Mouse (Mus musculus): ENCODE measurements around the gene Batf3. TPM values are rescaled to one million over a fixed set of nuclear protein-coding genes. Genes with fewer than 3 reads are reported as not detected.

The Batf3 gene
- polyA plus RNA-seq, 1 experiment from 2014 or later = 14.2 TPM

DNA sequence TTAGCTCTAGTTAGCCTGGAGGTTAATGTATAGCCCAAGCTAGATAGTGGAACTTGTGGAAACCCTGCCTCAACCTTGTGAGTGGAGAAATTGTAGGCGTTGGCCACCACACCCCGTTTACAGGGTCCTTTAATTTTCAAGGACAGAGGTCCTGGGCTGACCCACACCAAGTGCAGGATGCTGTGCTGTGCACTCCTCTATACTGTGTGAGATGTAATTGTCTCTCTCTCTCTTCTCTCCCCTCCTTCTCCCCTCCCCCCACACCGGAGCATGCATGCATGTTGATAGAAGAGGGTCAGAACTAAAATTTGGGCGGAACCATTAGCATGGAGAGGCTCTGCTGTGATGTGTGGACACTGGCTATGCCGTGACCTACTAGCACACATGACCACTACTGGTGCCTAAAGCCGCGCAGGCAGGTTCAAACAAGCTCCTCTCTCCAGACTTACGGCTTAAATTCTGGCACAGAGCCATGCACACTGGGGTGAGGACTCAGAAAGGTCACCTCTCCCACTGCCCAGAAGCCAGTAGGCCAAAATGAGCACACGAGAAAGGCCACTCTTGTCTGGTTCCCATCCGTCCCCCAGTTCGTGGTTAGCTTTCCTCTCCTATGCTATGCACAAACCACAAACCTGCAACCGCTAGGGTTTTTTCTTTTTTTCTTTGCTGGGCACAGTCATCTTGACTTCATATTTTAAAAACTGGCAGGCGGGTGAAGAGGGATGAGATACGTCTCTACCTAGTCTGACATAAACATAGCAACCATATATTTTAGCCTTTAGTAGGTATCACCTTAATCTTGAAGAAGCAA lies 571 bp upstream of the Batf3 start:
- Histone ChIP-seq H3K27ac (ENCODE audit: low read depth) (no peak overlapping the region), H3K9me3 (ENCODE audit: low read depth, low read length) (no peaks in the 10 kb centered on the region), H3K9ac (peak overlapping the region; percentile 53; the same call in 1 of the 2 replicates), H3K4me2 (peak overlapping the region; percentile 99), H3K4me1 (ENCODE audit: insufficient read depth) (peaks cover 17% of the 10 kb centered on the region; the same call in 1 of the 2 replicates), H3K36me3 (ENCODE audit: insufficient read depth) (no peaks in the 10 kb centered on the region), H3K27me3 (ENCODE audit: insufficient read depth, low read length) (peaks cover 6% of the 10 kb centered on the region; the same call in 1 of the 2 replicates), H3K4me3 (ENCODE audit: low read depth, low read length) (peak overlapping the region; percentile 64)
- no peak for TF ChIP-seq CTCF (IDR thresholded peaks at IDR 0.05; ENCODE audit: low read depth)
- ATAC-seq (ENCODE audit: insufficient read depth) (peak; percentile 15; the same call in 1 of the 2 replicates), DNase-seq (peak; percentile 44)
- 37% methylated on average over 14 of the region's 14 CpGs for WGBS

DNA sequence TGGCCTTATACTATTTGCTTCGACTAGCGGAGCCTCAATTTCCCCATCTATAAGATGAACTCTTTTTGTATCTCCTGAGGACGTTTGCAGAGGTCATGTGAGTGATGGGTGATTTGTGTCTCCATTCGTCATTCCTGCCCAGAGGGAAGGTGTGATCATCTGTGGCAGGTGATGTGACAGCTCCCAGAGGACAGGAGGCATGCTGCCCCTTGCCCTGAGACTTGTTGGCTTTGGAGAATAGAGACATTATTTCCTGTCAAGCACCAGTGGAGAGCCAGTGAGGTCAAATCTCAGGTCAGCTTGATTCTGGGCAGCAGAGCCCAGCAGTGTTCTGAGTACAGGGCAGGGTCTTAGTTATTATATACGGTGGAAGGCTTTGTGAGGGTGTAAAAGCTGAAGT lies 1.5 kb downstream of the Batf3 start:
- Histone ChIP-seq H3K9me3 (ENCODE audit: low read depth, low read length) (no peaks in the 10 kb centered on the region), H3K4me1 (ENCODE audit: insufficient read depth) (peaks cover 12% of the 10 kb centered on the region; the same call in 1 of the 2 replicates), H3K4me2 (peak overlapping the region; percentile 99), H3K9ac (no peak overlapping the region), H3K36me3 (ENCODE audit: insufficient read depth) (no peaks in the 10 kb centered on the region), H3K27ac (ENCODE audit: low read depth) (no peak overlapping the region), H3K4me3 (ENCODE audit: low read depth, low read length) (peak overlapping the region; percentile 64), H3K27me3 (ENCODE audit: insufficient read depth, low read length) (peaks cover 6% of the 10 kb centered on the region; the same call in 1 of the 2 replicates)
- ATAC-seq (ENCODE audit: insufficient read depth) (no peak), DNase-seq (no peak)
- WGBS = 21% methylated on average over 5 of the region's 5 CpGs
- TF ChIP-seq CTCF (IDR thresholded peaks at IDR 0.05; ENCODE audit: low read depth) = no peak

DNA sequence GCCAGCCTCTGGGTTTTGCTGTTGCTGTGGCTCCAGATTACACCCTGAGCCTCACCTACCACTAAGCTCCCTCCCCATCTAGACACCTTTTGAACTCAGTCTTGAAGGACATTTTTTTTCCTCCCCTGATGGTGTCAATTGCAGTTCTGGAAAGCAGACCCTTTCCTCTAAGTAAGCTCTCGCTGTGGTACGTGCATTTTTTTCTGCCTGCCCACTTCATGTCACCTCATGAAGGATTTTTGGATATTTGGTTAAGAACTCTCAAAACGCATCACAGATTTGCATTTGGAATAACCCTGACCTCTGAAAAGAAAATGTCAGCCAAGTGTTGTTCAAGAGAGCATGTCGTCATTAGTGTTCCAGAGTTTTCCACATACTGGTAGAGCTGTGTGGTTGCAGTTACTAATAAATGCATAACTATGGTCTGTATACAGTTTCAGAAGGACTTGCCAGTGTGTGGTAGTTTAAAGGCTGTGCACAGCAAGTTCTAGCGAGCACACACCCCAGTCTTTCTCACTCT lies 2.2 kb downstream of the Batf3 start:
- WGBS = 49% methylated on average over 5 of the region's 5 CpGs
- peaks cover 12% of the 10 kb centered on the region; the same call in 1 of the 2 replicates for H3K4me1 ChIP-seq (ENCODE audit: insufficient read depth)
- no peaks in the 10 kb centered on the region for H3K36me3 ChIP-seq (ENCODE audit: insufficient read depth)
- no peak for TF ChIP-seq CTCF (IDR thresholded peaks at IDR 0.05; ENCODE audit: low read depth)
- H3K4me3 ChIP-seq (ENCODE audit: low read depth, low read length) = no peak overlapping the region
- DNase-seq = no peak
- peaks cover 6% of the 10 kb centered on the region; the same call in 1 of the 2 replicates for H3K27me3 ChIP-seq (ENCODE audit: insufficient read depth, low read length)
- no peak overlapping the region for H3K9ac ChIP-seq
- no peaks in the 10 kb centered on the region for H3K9me3 ChIP-seq (ENCODE audit: low read depth, low read length)
- 0 out of 2 replicates have a peak overlapping the region, but pooled peaks have one; percentile 99 for H3K4me2 ChIP-seq
- no peak for ATAC-seq (ENCODE audit: insufficient read depth)
- no peak overlapping the region for H3K27ac ChIP-seq (ENCODE audit: low read depth)

DNA sequence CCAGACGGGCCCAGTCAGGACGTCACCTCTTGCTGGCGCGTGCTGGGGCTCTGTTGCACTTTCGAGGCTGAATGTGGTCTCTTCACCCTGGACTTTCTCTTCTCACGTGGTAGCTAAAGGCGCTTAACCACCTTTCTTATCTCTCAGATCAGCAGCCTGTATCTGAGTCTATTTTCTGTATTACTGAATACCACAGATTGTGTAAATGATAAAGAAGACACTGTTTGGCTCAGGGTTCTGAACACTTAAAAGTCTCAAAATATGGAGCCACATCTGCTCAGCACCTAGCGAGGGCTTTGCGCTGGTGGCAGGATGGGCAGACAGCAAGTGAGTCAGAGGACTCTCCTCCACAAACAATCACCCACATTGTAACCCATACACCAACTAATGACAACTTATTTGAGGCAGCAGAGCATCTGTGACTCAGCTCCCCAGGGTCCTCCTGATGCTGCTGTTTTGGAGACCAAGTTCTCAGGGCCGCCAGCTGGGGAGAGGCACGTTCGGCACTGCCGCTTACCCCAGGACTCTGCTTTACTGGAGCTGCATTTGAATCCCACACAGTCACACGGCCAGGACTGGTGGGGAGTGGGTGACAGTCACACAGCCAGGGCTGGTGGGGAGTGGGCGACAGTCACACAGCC lies 5.2 kb downstream of the Batf3 start:
- DNase-seq = no peak
- Histone ChIP-seq H3K4me1 (ENCODE audit: insufficient read depth) (peaks cover 12% of the 10 kb centered on the region; the same call in 1 of the 2 replicates), H3K27ac (ENCODE audit: low read depth) (no peak overlapping the region), H3K27me3 (ENCODE audit: insufficient read depth, low read length) (peaks cover 6% of the 10 kb centered on the region; the same call in 1 of the 2 replicates), H3K4me3 (ENCODE audit: low read depth, low read length) (no peak overlapping the region), H3K36me3 (ENCODE audit: insufficient read depth) (no peaks in the 10 kb centered on the region), H3K4me2 (no peak overlapping the region), H3K9ac (no peak overlapping the region), H3K9me3 (ENCODE audit: low read depth, low read length) (no peaks in the 10 kb centered on the region)
- no peak for ATAC-seq (ENCODE audit: insufficient read depth)
- 75% methylated on average over 15 of the region's 15 CpGs for WGBS
- TF ChIP-seq CTCF (IDR thresholded peaks at IDR 0.05; ENCODE audit: low read depth) = no peak

DNA sequence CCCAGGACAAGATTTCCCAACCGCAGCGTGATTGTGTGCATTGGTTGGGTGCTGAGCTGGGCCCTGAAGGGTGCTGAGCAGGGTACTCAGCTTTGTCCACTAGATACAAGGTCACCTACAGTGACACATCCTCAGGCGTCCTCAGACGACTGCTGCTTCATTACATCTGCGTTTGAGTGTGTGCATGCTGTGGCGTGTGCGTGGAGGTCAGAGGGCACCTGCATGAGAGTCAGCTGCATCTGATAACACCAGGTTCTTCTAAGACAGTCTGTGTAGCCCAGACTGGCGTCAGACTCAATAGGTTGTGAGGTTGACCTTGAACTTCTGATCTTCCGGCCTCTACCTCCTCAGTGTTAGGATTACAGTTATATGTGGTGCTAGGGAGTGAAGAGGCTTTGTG lies 7.6 kb downstream of the Batf3 start:
- Histone ChIP-seq H3K9me3 (ENCODE audit: low read depth, low read length) (no peaks in the 10 kb centered on the region), H3K4me2 (no peak overlapping the region), H3K9ac (no peak overlapping the region), H3K4me1 (ENCODE audit: insufficient read depth) (no peaks in the 10 kb centered on the region), H3K27ac (ENCODE audit: low read depth) (no peak overlapping the region), H3K4me3 (ENCODE audit: low read depth, low read length) (no peak overlapping the region), H3K36me3 (ENCODE audit: insufficient read depth) (no peaks in the 10 kb centered on the region), H3K27me3 (ENCODE audit: insufficient read depth, low read length) (no peaks in the 10 kb centered on the region)
- 70% methylated on average over 9 of the region's 9 CpGs for WGBS
- TF ChIP-seq CTCF (IDR thresholded peaks at IDR 0.05; ENCODE audit: low read depth) = no peak
- ATAC-seq (ENCODE audit: insufficient read depth) (no peak), DNase-seq (no peak)

DNA sequence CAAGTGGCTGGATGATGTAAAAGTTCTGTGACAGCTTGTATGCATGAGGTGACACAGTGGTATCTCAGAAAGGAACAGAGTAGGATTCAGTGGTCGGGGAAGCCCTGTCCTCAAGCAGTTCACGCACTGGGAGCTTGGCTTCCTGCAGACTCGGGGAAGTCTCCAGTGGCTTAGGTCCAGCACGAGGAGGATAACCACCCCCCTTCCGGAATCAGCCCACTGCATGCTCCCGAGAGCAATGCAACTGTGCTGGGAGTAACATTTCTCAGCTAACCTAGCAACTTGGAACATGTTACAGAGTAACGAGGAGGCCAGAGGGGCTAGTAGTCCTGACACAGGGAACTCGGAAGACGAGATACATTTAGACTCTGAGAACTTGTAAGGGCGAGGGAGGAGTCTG lies 9.7 kb downstream of the Batf3 start:
- Histone ChIP-seq H3K9me3 (ENCODE audit: low read depth, low read length) (no peaks in the 10 kb centered on the region), H3K27me3 (ENCODE audit: insufficient read depth, low read length) (no peaks in the 10 kb centered on the region), H3K27ac (ENCODE audit: low read depth) (no peak overlapping the region), H3K9ac (no peak overlapping the region), H3K4me3 (ENCODE audit: low read depth, low read length) (no peak overlapping the region), H3K4me1 (ENCODE audit: insufficient read depth) (no peaks in the 10 kb centered on the region), H3K36me3 (ENCODE audit: insufficient read depth) (no peaks in the 10 kb centered on the region), H3K4me2 (no peak overlapping the region)
- WGBS = 49% methylated on average over 10 of the region's 10 CpGs
- DNase-seq (peak; percentile 34), ATAC-seq (ENCODE audit: insufficient read depth) (no peak)
- no peak for TF ChIP-seq CTCF (IDR thresholded peaks at IDR 0.05; ENCODE audit: low read depth)

DNA sequence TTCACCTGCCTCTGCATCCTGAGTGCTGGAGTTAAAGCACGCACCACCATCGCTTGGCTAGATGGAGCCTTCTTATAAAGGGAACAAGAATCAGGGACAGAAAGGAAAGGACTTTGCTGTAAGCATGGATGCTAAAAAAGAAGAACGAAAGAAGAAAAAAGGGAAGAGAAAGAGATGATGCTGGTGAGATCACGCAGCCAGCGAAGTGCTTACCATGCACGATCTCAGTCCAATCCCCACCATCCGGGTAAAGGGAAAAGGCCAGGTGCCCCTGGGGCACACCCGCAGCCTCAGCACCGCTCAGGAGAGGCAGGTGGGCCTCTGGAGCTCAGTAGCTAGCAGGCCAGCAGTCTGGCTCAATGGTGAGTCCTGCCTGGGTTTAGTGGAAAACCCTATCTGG lies 12.3 kb downstream of the Batf3 start:
- Histone ChIP-seq H3K4me3 (ENCODE audit: low read depth, low read length) (no peak overlapping the region), H3K4me2 (no peak overlapping the region), H3K4me1 (ENCODE audit: insufficient read depth) (no peaks in the 10 kb centered on the region), H3K9ac (no peak overlapping the region), H3K27me3 (ENCODE audit: insufficient read depth, low read length) (no peaks in the 10 kb centered on the region), H3K27ac (ENCODE audit: low read depth) (no peak overlapping the region), H3K36me3 (ENCODE audit: insufficient read depth) (no peaks in the 10 kb centered on the region), H3K9me3 (ENCODE audit: low read depth, low read length) (no peaks in the 10 kb centered on the region)
- no peak for TF ChIP-seq CTCF (IDR thresholded peaks at IDR 0.05; ENCODE audit: low read depth)
- ATAC-seq (ENCODE audit: insufficient read depth) (no peak), DNase-seq (no peak)
- WGBS = 94% methylated on average over 9 of the region's 9 CpGs

Measured in lung, embryonic 14.5 days (tissue).